Mouse (Mus musculus): ENCODE results near the gene Hebp1.

GRCm38 (mm10) chr6:135118183-135118582, 79.6 kb downstream of the Hebp1 start, which contains the start of gene Gprc5d:
- no peak for TF ChIP-seq CTCF (IDR thresholded peaks at IDR 0.05; ENCODE audit: low read depth)
- no peak for TF ChIP-seq EP300 (IDR thresholded peaks at IDR 0.05; ENCODE audit: low read depth)
